Mouse (Mus musculus) small intestine, adult 2 months (tissue): ENCODE measurements around the gene Inpp5e.

ENCODE experiments used
- CTCF ChIP-seq: fragments of 200-500 bp; IDR thresholded peaks from 2 replicates; pipeline ENCODE4 v1.5.1; 2012; ENCODE audit warnings: low read depth, mild to moderate bottlenecking, control low read depth, inconsistent platforms, low read length, moderate library complexity, mixed read lengths; ENCODE audit not compliant: insufficient replicate concordance, insufficient read length; ENCODE audit errors: extremely low read depth
- POLR2A ChIP-seq: fragments of 200-500 bp; IDR thresholded peaks from 2 replicates; pipeline ENCODE4 v1.6.1; 2012; ENCODE audit warnings: low read depth, mild to moderate bottlenecking, control low read depth, inconsistent platforms, low read length, moderate library complexity

- TF ChIP-seq CTCF (no peak), POLR2A (no peak)
These were observed 14.1 kb upstream of the Inpp5e start for GRCm38 (mm10) chr2:26423086-26423485.
